Mouse (Mus musculus) hindbrain, embryonic 11.5 days (tissue): ENCODE results near the gene Sctr. TPM values are rescaled to one million over a fixed set of nuclear protein-coding genes. Genes with fewer than 3 reads are reported as not detected.
A peak's percentile ranks its signal among the peaks of the same experiment; 100 is the strongest.
"Not testable (repeated sequence)": the region's sequence is repeated elsewhere in the genome, so short reads cannot be mapped to it uniquely, and the experiment has no call there.

ENCODE experiments used
- ATAC-seq: fragments of 200-750 bp; cut with Nextera tagmentation; 2 replicates; pipeline ENCODE4 v1.8.0; 2017; ENCODE audit warnings: mild to moderate bottlenecking, moderate TSS enrichment, moderate library complexity; ENCODE audit not compliant: low FRiP score
- DNase-seq: peaks from one replicate; pipeline ENCODE4 v3.0.0-alpha.2; 2015; ENCODE audit warnings: low spot score
- H3K27ac ChIP-seq: fragments of 300-500 bp; sonication (generic); 2 replicates; pipeline ENCODE4 v1.5.1; 2014; ENCODE audit warnings: mild to moderate bottlenecking, low read depth, low read length
- H3K27me3 ChIP-seq: fragments of 300-500 bp; sonication (generic); 2 replicates; pipeline ENCODE4 v1.6.1; 2014; ENCODE audit warnings: mild to moderate bottlenecking, low read length, moderate library complexity, mixed read lengths; ENCODE audit not compliant: control insufficient read depth, insufficient read depth
- H3K36me3 ChIP-seq: fragments of 300-500 bp; sonication (generic); 2 replicates; pipeline ENCODE4 v1.6.1; 2014; ENCODE audit warnings: mild to moderate bottlenecking, low read length, moderate library complexity, mixed read lengths; ENCODE audit not compliant: control insufficient read depth, insufficient read depth
- H3K4me1 ChIP-seq: fragments of 300-500 bp; sonication (generic); replicated peaks from 2 replicates; pipeline ENCODE4 v1.6.1; 2014; ENCODE audit warnings: low read length, mixed read lengths; ENCODE audit not compliant: control insufficient read depth, insufficient read depth
- H3K4me2 ChIP-seq: fragments of 300-500 bp; sonication (generic); replicated peaks from 2 replicates; pipeline ENCODE4 v1.6.1; 2014; ENCODE audit warnings: mild to moderate bottlenecking, low read depth, low read length
- H3K4me3 ChIP-seq: fragments of 300-500 bp; sonication (generic); 2 replicates; pipeline ENCODE4 v1.5.1; 2014; ENCODE audit warnings: low read depth, low read length
- H3K9ac ChIP-seq: fragments of 300-500 bp; sonication (generic); 2 replicates; pipeline ENCODE4 v1.6.1; 2014; ENCODE audit warnings: low read depth, low read length
- H3K9me3 ChIP-seq: fragments of 300-500 bp; sonication (generic); 2 replicates; pipeline ENCODE4 v1.6.1; 2016; ENCODE audit warnings: low read length; ENCODE audit not compliant: control insufficient read depth
- WGBS: fragments of 180-500 bp; shearing (Covaris S2); extraction: QIAGEN DNeasy Blood & Tissue Kit; methylation state at CpG from one replicate; pipeline ENCODE4 v1.1.7; 2014; 5-methylcytosine and 5-hydroxymethylcytosine counted together
- polyA plus RNA-seq: library from polyadenylated mRNA; unstranded; fragments of >200 nt; fragmentation: Nextera tagmentation; extraction: Ambion mirVana; gene quantifications from 2 replicates; pipeline ENCODE4 v1.2.1, GENCODE M21; 2014

The Sctr gene
- polyA plus RNA-seq, 1 experiment from 2014 or later: 0.73 TPM

DNA sequence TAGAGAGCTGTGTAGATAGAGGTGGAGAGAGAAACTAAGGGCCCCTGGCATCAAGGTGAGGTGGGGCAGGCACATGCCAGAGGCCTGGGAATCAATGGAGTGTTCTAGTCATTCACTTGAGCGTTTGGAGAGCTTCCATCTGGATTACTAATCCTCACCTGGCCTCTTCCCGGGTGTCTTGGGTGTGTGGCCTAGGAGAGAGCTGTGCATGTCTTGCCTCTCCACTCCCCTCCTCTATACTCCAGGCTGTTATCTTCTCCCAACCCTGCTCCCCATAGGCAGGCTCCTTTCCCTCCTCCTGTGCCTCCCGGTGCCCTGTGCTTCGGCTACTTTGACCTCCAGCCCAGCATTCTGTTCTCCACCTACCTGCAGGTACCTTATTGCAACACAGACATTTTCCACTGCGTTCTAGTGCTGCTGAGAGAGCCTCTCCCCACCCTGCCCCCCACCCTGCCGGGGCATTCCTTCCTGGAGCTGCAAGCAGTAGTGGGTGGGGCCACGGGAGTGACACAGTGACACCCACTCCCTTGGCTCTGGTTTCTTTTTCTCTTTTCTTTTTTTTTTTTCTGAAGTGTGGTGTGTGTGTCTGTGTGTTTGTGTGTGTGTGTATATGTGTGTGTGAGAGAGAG is 76.4 kb downstream of the Sctr start:
- Histone ChIP-seq H3K27me3 (no peaks in the 10 kb centered on the region), H3K9me3 (no peaks in the 10 kb centered on the region), H3K36me3 (no peaks in the 10 kb centered on the region), H3K4me3 (no peak overlapping the region), H3K4me1 (no peaks in the 10 kb centered on the region), H3K9ac (no peak overlapping the region), H3K27ac (no peak overlapping the region), H3K4me2 (no peak overlapping the region)
- 42% methylated on average over 7 of the region's 7 CpGs for WGBS
- no peak for ATAC-seq
- no peak for DNase-seq

DNA sequence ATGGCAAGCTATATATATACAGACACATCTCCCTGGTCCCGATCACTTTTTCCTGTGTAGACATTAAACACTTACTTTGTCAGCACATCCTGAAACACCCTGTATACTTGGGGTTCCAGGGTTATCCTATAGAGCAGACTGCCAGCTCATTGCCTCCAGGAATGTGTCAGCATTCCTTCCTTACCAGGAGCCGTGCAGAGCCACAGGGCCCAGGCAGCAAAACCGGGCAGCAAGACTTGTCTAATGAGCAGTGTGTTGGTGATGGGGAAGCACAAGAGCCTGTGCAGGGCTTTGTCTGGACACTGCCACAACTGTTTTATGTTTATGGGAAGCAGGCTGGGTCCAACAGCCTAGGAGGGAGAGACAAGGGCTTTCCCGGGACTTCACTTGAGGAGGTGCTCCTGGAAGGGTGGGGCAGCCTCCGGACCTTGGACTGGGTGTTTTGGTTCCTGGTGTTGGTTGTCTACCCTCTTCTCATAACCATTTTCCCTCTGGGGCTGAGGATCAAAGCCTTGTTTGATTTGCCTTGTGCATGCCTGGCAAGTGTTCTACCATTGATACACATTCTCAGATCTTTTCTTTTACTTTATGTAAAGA is 77.3 kb downstream of the Sctr start:
- H3K36me3 ChIP-seq: no peaks in the 10 kb centered on the region
- no peaks in the 10 kb centered on the region for H3K9me3 ChIP-seq
- no peaks in the 10 kb centered on the region for H3K4me1 ChIP-seq
- no peak overlapping the region for H3K4me2 ChIP-seq
- no peak overlapping the region for H3K9ac ChIP-seq
- no peak overlapping the region for H3K4me3 ChIP-seq
- no peak overlapping the region for H3K27ac ChIP-seq
- H3K27me3 ChIP-seq: no peaks in the 10 kb centered on the region
- DNase-seq (no peak), ATAC-seq (no peak)
- WGBS: 63% methylated on average over 5 of the region's 5 CpGs

DNA sequence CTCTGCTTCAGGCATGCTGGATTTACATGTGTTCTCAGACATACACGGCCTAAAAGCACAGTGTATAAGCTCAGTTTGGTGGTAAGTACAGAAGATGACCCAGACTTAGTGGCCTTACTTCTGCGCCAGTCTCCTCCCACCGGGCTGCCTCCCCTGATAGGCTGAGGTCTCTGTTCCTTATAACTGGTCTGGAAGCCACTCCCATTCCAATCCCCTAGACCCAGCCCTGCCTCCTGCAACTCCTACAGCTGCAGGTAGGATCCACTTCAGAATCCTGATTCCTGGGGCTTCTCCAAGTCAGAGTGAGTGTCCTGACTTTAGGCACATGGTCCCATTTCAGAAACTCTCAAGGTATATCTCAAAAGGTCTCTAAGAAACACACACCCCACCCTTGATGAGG is 79.0 kb downstream of the Sctr start:
- Histone ChIP-seq H3K9me3 (no peaks in the 10 kb centered on the region), H3K27ac (no peak overlapping the region), H3K4me2 (no peak overlapping the region), H3K27me3 (no peaks in the 10 kb centered on the region), H3K36me3 (no peaks in the 10 kb centered on the region), H3K4me3 (no peak overlapping the region), H3K9ac (no peak overlapping the region), H3K4me1 (no peaks in the 10 kb centered on the region)
- 51% methylated on average over 3 of the region's 3 CpGs for WGBS
- DNase-seq (no peak), ATAC-seq (no peak)

DNA sequence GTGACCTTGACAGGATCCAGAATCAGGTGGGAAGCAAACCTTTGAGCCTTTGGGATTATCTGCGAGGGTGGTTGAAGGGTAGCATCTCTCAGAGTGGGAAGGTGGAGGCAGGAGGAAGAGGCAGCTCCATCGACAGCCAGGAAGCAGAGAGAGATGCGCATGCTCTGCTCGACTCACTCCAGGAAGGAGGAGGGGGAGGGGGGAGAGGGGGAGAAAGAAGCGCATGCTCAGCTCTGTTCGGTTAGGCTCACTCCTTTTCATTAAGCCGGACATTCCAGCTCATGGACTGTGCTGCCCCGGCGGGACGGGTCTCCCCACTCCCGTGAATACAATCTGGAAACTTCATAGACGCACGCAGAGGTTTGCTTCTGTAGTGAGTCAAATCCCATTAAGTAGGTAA is 80.0 kb downstream of the Sctr start:
- no peaks in the 10 kb centered on the region for H3K9me3 ChIP-seq
- ATAC-seq (no peak), DNase-seq (no peak)
- WGBS: 64% methylated on average over 13 of the region's 13 CpGs
- no peaks in the 10 kb centered on the region for H3K4me1 ChIP-seq
- H3K36me3 ChIP-seq: no peaks in the 10 kb centered on the region
- H3K9ac ChIP-seq: no peak overlapping the region
- H3K4me3 ChIP-seq: no peak overlapping the region
- no peak overlapping the region for H3K4me2 ChIP-seq
- H3K27ac ChIP-seq: no peak overlapping the region
- H3K27me3 ChIP-seq: no peaks in the 10 kb centered on the region

DNA sequence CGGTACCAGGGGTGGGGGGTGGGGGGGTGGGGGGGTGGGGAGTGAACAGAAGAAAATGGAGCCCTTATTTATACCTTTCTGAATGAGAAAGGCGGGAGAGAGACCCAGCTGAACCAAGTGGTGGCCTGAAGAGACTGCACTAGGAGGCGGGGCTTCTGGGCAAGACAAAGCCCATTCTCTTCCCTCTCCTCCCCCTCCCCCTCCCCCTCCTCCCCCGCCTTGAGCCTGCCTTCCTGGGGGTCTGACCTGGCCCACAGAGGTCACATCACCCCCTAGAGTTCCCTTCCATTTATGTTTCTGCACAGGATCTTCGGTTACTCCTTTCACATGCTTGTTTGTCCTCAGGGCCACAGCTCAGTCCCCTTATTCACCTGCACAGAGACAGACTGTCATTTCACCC is 82.5 kb downstream of the Sctr start:
- Histone ChIP-seq H3K4me1 (no peaks in the 10 kb centered on the region), H3K27me3 (no peaks in the 10 kb centered on the region), H3K4me2 (no peak overlapping the region), H3K9me3 (no peaks in the 10 kb centered on the region), H3K36me3 (no peaks in the 10 kb centered on the region), H3K9ac (no peak overlapping the region), H3K4me3 (no peak overlapping the region), H3K27ac (no peak overlapping the region)
- DNase-seq (peak; percentile 44), ATAC-seq (peak; percentile 57; the same call in 1 of the 2 replicates)
- WGBS: 17% methylated on average over 4 of the region's 5 CpGs

DNA sequence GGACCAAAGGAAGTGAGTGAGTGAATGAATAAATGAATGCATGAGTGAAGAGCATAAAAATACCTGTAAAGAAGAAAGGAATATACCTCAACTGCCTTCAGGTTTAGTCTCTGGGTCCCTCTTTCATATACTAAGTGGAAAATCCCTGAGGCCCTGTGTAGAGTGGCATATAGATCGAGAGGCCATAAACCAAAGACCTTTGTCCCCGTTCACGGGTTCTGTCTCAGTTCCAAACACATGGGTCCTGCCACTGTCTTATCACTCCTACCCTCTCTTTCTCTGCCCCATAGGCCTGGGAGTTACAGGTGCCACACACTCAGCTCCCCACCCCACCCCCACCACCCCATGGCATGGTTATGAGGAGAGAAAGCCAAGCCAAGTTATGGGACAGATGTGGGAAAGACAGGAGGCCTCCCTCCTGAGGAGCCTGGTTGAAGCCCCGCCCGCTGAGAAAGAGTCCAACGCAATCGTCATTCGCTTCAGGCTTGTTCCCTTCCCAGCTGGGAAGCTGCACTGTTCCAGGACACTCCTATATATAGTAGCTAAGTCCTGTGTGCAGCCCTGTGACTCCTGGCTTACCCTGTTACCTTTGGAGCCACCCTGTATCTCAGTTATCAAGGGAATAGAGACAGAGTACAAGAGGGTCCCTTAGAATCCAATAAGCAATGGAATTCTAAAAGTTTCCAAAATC is 84.3 kb downstream of the Sctr start:
- Histone ChIP-seq H3K4me1 (no peaks in the 10 kb centered on the region), H3K9ac (no peak overlapping the region), H3K4me3 (no peak overlapping the region), H3K27me3 (no peaks in the 10 kb centered on the region), H3K9me3 (no peaks in the 10 kb centered on the region), H3K27ac (no peak overlapping the region), H3K4me2 (no peak overlapping the region), H3K36me3 (no peaks in the 10 kb centered on the region)
- ATAC-seq (no peak), DNase-seq (no peak)
- WGBS: 85% methylated on average over 8 of the region's 8 CpGs

DNA sequence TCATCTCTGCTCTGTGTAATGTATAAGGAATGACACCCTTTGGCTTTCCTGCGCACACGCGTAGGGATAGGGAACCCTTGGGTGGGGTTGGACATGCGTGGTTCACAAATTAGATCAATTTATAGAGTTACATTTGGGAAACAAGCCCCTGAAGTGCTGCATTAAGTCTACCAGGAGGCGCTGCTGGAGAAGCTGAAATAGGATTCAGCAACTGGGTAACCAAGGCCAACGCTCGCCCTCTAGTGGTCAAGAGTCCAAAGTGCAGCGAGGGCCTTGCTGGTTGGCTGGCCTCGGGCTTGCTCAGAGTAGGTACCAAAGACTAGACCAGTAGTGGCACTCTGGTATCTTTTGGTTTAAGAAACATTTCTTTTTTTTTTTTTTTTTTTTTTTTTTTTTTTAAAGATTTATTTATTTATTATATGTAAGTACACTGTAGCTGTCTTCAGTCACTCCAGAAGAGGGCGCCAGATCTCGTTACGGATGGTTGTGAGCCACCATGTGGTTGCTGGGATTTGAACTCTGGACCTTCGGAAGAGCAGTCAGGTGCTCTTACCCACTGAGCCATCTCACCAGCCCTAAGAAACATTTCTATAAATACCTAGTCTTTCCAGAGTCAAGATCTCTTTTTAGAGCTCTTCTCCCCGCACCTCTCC is 86.9 kb downstream of the Sctr start:
- H3K27me3 ChIP-seq, H3K9me3 ChIP-seq, H3K4me1 ChIP-seq, H3K9ac ChIP-seq, H3K36me3 ChIP-seq, H3K27ac ChIP-seq, H3K4me3 ChIP-seq, H3K4me2 ChIP-seq: not testable (repeated sequence)
- ATAC-seq (peak; percentile 45; the same call in 1 of the 2 replicates), DNase-seq (peak; percentile 86)
- 57% methylated on average over 11 of the region's 14 CpGs for WGBS

DNA sequence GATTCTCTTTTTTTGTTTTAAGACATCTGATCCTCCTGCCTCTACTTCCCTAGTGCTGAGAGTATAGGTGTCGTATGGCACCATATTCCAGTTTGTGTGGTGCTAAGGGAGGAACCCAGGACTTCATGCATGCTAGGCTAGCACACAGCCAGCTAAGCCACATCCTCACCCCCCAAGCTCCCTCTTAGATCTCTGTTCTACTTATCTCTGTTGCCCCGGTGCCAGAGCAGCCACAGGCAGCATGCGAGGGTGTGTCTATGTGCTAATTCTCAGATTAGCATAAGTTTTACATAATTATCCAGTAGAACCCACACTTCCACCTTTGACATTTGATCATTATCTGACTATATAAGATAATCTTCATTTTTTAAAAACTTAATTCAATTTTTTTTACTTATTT is 88.2 kb downstream of the Sctr start:
- H3K9me3 ChIP-seq: no peaks in the 10 kb centered on the region
- no peaks in the 10 kb centered on the region for H3K27me3 ChIP-seq
- H3K9ac ChIP-seq: no peak overlapping the region
- H3K4me1 ChIP-seq: no peaks in the 10 kb centered on the region
- no peak overlapping the region for H3K4me3 ChIP-seq
- no peak overlapping the region for H3K27ac ChIP-seq
- H3K36me3 ChIP-seq: no peaks in the 10 kb centered on the region
- H3K4me2 ChIP-seq: no peak overlapping the region
- WGBS: 76% methylated on average over 3 of the region's 3 CpGs
- no peak for ATAC-seq
- DNase-seq: no peak
